Mouse (Mus musculus) neutrophil, adult 5-6 weeks (primary cell): ENCODE measurements around the gene 1700028P14Rik. TPM values are rescaled to one million over a fixed set of nuclear protein-coding genes. Genes with fewer than 3 reads are reported as not detected.

Source experiments
- ATAC-seq: fragments of 151-379, 151-347 bp; 2 replicates; pipeline ENCODE4 v1.8.0; 2017; ENCODE audit warnings: mild to moderate bottlenecking, moderate TSS enrichment; ENCODE audit not compliant: insufficient number of reproducible peaks, poor library complexity, low FRiP score, severe bottlenecking; ENCODE audit errors: extremely low read depth
- total RNA-seq: library from RNA; stranded (forward); fragments of 200-1000 nt; gene quantifications from 2 replicates; pipeline ENCODE4 v1.2.3, GENCODE M21; 2017

1700028P14Rik gene
- total RNA-seq, 1 experiment from 2014 or later, result not detected

DNA sequence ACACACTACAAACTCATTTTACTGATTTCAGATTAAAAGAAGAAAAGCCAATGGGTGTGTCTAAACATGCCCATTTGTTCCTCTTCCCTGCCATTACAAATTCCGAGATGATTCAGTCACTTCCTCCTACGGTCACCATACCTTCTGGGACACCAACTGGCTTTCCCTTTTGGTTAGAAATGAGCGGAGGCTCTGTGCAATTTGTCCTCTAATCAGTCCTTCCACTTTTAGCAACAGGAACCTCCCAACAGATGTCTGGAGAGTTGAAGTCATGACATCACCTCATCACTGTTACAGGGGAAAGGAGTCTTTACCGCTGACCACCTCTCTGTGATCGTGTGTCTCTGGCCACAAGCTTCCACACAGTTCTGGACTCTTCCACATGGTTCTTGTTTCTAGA is 132.0 kb downstream of the 1700028P14Rik start:
- no peak for ATAC-seq

DNA sequence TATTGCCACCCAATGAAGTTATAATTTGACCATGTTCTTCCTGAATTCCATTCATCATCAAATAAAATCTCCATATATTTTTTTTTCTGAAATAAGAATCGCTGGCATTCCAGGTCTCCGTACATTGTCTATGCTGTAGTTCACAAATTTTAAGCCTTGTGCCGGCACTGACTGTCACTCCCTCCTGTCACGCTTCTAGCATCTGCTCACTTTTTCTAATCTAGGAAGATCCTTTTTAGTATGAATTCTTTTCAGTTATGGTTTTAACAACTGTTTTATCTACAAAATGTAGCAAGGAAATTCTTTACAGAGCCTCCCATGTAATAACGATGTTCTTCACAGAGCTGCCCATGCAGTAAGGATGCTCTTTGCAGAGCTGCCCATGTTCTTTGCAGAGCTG is 134.1 kb downstream of the 1700028P14Rik start:
- no peak for ATAC-seq

DNA sequence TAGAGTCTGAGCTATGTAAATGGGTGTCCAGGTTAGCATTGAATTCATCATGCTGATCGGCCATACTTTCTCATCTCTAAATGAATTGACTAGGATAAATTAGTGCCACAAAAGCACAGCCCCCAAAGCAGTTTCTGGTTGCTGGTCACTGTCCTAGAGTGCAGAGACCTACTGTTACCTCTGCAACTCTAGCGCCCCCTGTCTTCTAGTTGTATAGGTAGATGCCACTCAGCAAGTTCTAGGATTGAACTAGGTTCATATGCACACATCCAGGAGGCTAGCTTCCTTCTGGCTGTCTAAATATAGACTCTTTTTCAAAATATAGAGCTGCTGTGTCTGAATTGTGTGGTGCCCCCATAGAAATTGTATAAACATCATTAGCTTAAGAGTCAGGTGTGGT is 141.3 kb downstream of the 1700028P14Rik start:
- no peak for ATAC-seq

Other genes with a start within 250 kb of the 1700028P14Rik start
- gene Mamdc2, start 204.4 kb downstream of the 1700028P14Rik start, total RNA-seq, result not detected in 2 replicates
- 15.7 and 17.3 TPM in 2 replicates for gene Ptar1, start 34.6 kb upstream of the 1700028P14Rik start, total RNA-seq
- gene Apba1, start 106.1 kb upstream of the 1700028P14Rik start, total RNA-seq, result 1.5 and 1.6 TPM in 2 replicates